Mouse (Mus musculus) hindlimb bud, embryonic 11.5 days (tissue): ENCODE results near the gene Slc16a3.

Experiments used
- DNase-seq: peaks from one replicate; pipeline ENCODE4 v3.0.0-alpha.2; 2012; ENCODE audit warnings: low read depth, low spot score; ENCODE audit errors: extremely low spot score

The Slc16a3 gene

DNA sequence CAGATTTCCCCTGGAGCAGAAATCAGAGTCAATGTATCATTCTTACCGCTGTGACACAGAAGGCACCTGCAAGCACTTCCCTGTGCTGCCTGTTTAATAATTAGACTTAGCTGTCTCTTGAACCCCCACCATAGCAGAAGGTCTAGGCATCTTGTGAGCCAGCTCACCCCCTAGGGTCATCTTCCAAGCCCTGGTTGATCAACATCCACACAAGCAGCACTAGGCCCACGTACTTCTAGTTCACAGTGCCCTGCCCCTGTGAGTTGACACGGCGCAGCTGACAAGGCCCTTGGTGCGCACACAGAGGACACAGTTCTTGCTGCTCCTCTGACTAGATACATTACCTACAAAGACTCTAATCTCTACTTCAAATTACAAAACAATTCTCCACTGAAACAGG, 21.5 kb downstream of the Slc16a3 start:
- DNase-seq, result no peak

- DNase-seq, result no peak
These were observed 23.0 kb downstream of the Slc16a3 start for GRCm38 (mm10) chr11:120971237-120971636.

GRCm38 (mm10) chr11:120973318-120973717, 25.0 kb downstream of the Slc16a3 start:
- no peak for DNase-seq

DNA sequence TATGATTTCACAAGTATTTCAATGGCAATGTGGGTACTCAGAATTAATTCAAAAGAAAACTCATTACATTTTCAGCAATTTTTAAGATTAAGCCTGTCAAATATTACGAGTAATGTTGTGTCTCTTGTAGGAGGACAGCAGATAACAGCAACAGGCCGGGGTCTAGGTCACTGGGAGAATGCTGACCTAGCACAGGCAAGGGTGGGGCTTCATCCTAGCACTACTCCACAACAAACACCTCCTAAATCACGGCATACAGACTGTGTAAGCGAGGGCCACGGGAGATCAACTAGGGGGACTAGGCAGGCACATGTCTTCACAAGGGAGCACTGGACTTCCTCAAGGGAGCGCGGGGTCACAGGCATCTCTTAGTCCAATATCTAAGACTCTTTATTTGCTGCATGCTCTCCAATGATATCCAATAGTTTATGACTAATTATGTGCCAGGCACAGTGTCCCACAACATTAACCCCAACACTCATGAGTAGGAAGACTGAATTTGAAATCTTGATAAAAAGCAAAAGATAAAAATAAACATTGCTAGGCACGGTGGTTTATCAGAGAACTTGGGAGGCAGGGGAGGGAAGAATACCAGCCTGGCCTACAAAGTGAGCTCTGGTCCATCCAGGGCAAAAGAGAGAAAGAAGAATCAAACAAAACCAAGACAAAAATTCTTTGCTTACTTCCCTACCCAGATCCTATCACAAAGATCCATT, 31.6 kb downstream of the Slc16a3 start:
- no peak for DNase-seq

DNA sequence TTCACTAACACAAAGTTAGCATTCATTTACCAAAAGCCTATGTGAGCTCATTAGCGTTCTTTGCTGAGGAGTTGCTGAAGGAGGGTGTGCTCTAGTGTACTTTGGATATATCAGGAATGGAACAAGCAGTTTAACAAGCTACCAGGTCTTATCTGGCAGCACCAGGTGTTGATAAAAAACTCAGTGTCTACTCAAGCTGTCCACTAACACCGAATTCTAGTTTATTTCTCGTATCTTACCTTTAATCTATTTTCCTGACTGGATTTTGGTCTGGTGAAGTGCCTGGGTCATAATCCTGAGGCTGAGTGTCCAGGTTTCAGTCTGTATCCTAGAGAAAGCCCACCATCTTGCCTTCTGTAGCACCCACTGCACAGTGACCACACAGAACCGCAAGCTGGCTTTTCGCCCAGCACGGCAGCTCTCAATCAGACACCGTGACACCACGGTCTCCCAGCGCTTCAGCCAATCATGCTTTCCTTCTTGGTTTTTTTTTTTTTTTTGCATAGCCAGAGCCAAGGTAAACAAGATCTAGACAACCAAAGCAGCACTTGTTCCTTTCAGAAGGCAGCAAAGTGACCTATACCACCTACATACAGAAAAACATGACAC, 32.3 kb downstream of the Slc16a3 start:
- DNase-seq, result no peak

DNA sequence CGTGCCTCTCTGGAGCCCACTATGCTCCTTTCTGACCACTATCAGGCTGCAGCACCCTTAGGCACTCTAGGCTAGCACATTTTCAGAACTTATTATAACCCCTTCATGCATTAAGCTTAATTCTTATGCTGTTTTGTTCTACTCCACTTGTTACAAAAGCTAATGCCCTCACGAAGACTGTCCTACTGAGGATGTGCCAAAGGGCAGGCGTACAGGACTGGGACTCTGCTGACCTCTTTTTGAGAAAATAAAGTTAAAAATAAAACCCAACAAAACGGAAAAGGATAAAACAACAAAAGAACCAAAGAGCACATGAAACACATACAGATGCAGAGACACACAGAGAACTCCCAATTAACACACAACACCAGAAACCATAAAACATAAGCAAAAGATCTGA, 33.4 kb downstream of the Slc16a3 start:
- no peak for DNase-seq

DNA sequence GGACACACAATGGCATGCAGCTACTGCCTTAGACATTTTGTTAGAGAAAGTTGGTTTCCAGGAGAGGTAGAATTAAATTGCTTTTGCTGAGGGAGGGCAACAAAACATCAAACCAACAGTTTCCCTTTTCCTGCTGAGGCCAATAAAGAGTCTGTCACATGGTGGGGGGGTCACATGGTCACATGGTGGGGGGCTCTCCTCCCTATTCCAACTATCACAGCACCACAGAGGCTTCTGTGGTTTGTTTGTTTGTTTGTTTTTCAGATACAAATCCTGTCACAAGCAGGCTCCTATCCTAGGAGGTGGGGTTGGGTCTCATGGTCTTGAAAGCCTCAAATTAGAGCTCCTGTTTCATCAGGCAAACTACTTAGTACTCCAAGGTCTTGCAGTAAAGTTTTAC, 34.2 kb downstream of the Slc16a3 start:
- no peak for DNase-seq

DNA sequence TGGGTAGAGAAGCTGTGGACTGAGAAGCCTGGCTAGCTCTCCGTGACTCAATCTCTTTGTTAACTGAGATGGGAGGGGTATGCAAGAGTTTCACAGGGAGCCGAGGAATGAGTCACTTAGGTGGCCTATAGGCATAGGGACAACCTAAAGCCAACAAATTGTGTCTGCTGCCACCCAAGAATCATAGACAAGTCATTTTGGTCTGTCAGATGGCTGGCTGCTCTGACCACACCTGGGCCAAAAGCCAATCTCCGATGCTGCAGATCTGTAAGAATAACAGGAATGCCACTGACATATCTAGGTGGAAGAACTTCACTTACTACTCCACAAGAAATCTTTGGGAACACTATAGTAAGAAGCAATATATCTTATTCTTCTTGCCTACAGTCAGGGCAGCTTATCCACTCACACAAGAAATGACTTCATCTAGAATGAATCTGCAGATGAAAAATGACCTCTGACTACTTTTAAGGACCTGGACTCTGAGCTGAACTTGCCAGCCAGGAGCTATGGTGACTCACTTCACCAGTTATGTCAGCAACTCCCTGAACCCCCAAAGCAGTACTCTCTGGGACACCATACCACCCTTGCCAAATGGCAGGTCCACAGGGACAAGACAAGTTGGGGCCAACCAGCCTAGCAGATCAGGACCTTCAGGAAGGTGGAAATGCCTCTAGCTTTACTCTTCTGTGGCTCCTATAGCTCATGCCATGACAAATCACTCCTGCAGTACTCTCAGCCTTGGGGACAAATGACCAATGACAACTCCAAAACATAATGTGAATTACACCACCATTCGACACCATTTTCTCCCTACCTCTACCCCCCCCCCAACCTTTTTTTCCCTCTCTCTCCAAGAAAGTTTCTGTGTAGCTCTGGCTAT, 36.4 kb downstream of the Slc16a3 start:
- no peak for DNase-seq

GRCm38 (mm10) chr11:120987608-120988007, 39.3 kb downstream of the Slc16a3 start:
- no peak for DNase-seq

GRCm38 (mm10) chr11:120988410-120988809, 40.1 kb downstream of the Slc16a3 start:
- DNase-seq, result no peak

GRCm38 (mm10) chr11:120989523-120989922, 41.2 kb downstream of the Slc16a3 start:
- no peak for DNase-seq

GRCm38 (mm10) chr11:120990126-120990781, 42.0 kb downstream of the Slc16a3 start:
- DNase-seq, result no peak

GRCm38 (mm10) chr11:120990951-120991526, 42.8 kb downstream of the Slc16a3 start, which contains the start of gene Csnk1d:
TSS of gene Csnk1d (minus strand) at chr11:120991330.
- DNase-seq, result peak; percentile 63

DNA sequence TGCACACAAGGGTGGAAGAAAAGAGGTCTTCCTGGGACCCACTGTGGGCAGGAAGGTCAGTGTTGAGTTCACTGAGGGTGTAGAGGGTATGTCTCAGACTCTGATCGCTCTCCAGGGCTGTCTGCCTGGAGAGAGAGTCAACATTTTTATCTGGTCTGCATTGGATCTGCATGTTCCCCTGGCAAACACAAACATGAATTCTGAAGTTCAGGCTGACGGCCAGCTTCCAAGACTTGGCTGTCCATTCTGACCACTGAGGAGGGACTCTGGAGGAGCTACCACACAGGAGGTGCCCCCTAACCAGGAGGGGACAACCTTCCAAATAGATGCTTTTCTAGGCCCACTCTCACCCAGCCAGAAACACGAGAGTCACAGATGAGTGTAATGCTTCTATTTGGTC, 43.5 kb downstream of the Slc16a3 start:
- DNase-seq, result no peak

- no peak for DNase-seq
These were observed 44.8 kb downstream of the Slc16a3 start for GRCm38 (mm10) chr11:120993080-120993479.

DNA sequence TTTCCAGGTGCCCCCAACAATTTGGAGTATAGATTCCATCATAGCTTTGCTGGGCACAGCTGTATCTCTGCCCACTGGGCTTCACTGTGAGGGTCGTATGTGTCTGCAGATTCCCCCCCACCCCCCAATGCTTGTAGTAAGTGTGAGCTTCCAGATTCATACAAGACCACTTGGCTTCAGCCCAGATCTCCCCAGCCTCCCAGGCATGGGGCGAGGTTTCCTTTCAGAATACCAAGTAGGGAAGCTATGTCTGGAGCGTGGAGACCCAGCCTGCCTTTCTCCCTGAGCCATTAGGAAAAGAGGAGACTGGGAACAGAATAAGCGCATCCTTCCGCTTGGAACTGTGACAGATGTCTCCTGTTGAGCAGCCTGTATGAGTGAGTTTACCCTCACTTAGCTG, 45.3 kb downstream of the Slc16a3 start:
- DNase-seq, result no peak

- DNase-seq, result no peak
These were observed 46.5 kb downstream of the Slc16a3 start for GRCm38 (mm10) chr11:120994741-120995140.

DNA sequence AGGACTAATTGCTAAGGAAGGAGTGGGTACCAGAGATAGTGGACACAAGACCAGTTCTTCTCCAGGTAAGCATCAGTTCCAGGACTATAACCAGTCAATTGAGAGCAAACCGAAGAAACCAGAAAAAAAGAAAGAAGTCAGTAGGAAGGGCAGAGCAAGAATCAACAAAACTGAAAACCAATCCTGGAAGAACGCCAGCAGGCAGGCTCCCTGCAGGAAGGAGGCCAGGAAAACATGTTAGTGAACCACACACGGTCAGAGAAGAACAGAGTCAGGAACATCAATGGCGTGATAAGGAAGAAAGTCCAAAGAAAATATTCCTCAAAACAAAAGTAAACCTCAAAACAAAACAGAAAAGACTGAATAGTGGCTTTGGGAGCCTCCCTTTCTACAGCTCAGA, 53.7 kb downstream of the Slc16a3 start:
- DNase-seq, result no peak

DNA sequence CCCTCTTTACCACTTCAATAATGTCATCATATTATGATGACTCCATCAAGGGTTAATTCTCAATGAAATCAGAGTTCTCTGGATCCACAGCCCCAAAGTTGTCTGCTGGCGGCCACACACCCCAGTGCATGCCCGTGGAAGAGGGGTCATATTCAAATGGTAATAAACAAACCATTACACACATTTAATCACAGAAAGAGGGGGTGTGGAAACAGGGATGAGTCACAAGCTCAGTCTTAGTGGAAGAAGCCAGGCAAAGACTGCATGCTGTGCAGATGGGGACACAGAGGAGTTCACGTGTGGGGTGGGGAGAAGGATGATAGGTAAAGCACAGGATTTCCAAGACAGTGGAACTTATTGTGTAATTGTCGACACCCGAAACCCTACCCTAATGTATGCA, 56.0 kb downstream of the Slc16a3 start:
- no peak for DNase-seq

DNA sequence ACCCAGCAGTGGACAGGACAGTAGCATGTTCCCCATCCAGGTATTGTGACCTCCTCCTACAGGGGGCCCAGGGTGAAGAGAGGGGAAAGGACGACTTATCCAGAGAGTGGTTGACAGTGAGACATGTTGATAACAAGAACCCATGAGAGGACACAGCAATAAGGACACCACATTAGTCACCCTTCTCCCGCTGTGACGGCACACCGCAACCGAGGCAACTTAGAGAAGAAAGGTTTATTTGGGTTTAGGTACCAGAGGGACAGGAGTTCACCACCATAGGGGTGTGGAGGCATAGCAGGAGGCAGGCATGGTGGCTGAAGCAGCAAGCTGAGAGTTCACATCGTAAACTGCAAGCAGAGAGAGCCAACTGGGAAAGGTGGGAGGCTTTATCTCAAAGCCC, 57.9 kb downstream of the Slc16a3 start:
- DNase-seq, result no peak
